ENCODE assay signal across 8 mouse cellular contexts in the genomic region with DNA sequence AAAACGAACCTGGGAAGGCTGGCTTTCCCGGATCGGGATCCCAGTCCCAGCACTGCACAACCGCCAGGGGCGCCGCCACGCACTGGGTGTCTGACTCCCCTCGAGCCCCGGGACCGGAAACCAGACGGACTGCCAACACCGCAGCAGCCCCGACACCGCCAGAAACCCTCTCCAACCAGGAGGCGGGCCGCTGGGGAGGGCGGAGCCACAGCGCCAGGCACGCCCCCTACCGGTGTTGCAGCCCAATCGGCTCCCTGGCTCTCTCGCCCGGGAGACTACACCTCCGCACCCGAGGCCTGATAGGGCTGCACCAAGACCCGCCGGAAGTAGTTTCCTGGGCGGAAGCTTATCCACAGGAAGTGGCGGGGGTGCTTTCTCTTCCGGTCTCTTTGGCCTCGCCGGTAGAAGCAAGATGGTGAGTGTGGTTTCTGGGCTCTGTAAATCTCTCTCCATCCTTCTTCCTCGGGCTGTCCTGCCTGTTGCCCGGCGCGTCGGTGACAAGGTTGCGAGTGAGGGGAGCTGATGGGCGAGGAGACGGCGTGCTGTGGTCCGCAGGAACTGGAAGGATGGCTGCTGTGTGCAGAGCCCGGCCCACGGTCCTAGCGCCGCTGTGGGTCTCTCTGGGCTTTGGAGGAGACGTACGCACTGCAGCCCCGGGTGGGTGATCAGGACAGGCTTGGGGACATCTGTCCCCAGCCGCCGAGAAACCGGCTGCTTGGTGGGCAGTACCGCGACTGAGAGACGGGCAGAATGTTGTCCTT. TPM values are rescaled to one million over a fixed set of nuclear protein-coding genes. Genes with fewer than 3 reads are reported as not detected.
A peak's percentile ranks its signal among the peaks of the same experiment; 100 is the strongest.
DNase-seq lines count a peak whose midpoint lies in the region; ATAC-seq and TF ChIP-seq lines count a peak whose summit lies in the region.

A gene (plus strand): TSS at position 376 of the 761 bp plus-strand sequence.

- peaks cover 3% of the 10 kb centered on the region for H3K4me1 ChIP-seq in cortical plate, adult 2 months (ENCODE audit: control insufficient read depth, insufficient read depth, low read length)
- peaks cover 49% of the 10 kb centered on the region for H3K4me1 ChIP-seq in megakaryocyte, embryonic 14.5 days

- H3K36me3 ChIP-seq in megakaryocyte, embryonic 14.5 days (replicated peaks; ENCODE audit: low read length): peaks cover 39% of the 10 kb centered on the region

- TF ChIP-seq CTCF in cortical plate, adult 2 months (IDR thresholded peaks at IDR 0.05; ENCODE audit: extremely low read depth, insufficient read depth, low read length): peak; percentile 18; the same call in 1 of the 2 replicates

- peak; percentile 97 to 98 for DNase-seq in gastrocnemius, adult 8-10 months (ENCODE audit: low spot score in 2 of 2)
- DNase-seq in hindlimb bud, embryonic 11.5 days (ENCODE audit: extremely low spot score, low read depth, low spot score): peak; percentile 88
- DNase-seq in left cerebral cortex, adult 8-10 months (ENCODE audit: low spot score in 2 of 2): peak; percentile 91 to 98
- peak; percentile 99 for DNase-seq in right cerebral cortex, postnatal 10 days (ENCODE audit: low spot score in 2 of 2)
- peak; percentile 98 for DNase-seq in urinary bladder, postnatal 25 days (ENCODE audit: low spot score)

- H3K27ac ChIP-seq in cortical plate, adult 2 months (ENCODE audit: insufficient read depth, low read length): peak within 1 kb of the TSS; percentile 41

- H3K9me3 ChIP-seq in megakaryocyte, embryonic 14.5 days: no peaks in the 10 kb centered on the region

- H3K27me3 ChIP-seq in megakaryocyte, embryonic 14.5 days (replicated peaks): peaks cover 7% of the 10 kb centered on the region

- H3K4me3 ChIP-seq in cortical plate, adult 2 months (ENCODE audit: insufficient read depth, low read length): peak within 1 kb of the TSS; percentile 78
- H3K4me3 ChIP-seq in megakaryocyte, embryonic 14.5 days (replicated peaks): peak within 1 kb of the TSS; percentile 99

- peak; percentile 77 for TF ChIP-seq POLR2A in cortical plate, adult 2 months (IDR thresholded peaks at IDR 0.05; ENCODE audit: extremely low read depth, insufficient read depth, low read length)

- ATAC-seq in activated CD4-positive, CD25-positive, alpha-beta regulatory T cell, adult 4 months: peak; percentile 95

RNA-seq across cellular contexts. Expression of the gene that starts here (rescaled TPM):
- 1,000 to 10,000 TPM; 2,142 to 2,785 TPM for polyA plus RNA-seq in activated CD4-positive, CD25-positive, alpha-beta regulatory T cell, adult 4 months (2017; shearing (Covaris generic))
- 1,229 and 1,313 TPM in 2 replicates for polyA plus RNA-seq in cortical plate, adult 2 months (2012; rRNA removed)
- total RNA-seq in gastrocnemius, adult 8-10 months (2022): 100 to 1,000 TPM; 169 to 214 (median 203) TPM
- total RNA-seq in left cerebral cortex, adult 8-10 months (2022): 100 to 1,000 TPM; 292 to 338 (median 307) TPM
- 7.1 and 79.8 TPM in 2 replicates for polyA plus RNA-seq in megakaryocyte, embryonic 14.5 days (2012; ENCODE audit: insufficient read depth, low replicate concordance)

Comparison
In these comparisons a context has a peak if more than half of its experiments do, and no peak if none do; other contexts are left out.
1. Peak in every context shown above with its lines: DNase-seq, ATAC-seq, H3K4me3 ChIP-seq and H3K27ac ChIP-seq.
2. RNA of the gene that starts here (polyA plus RNA-seq): 2,142 to 2,785 TPM in activated CD4-positive, CD25-positive, alpha-beta regulatory T cell, adult 4 months and 1,229 to 1,313 TPM in cortical plate, adult 2 months; 7.1 to 79.8 TPM in megakaryocyte, embryonic 14.5 days; every median in the first group is over 10 times any median in the second.